Mouse (Mus musculus): ENCODE data around the gene Gm10409.
"Not testable (repeated sequence)": the region's sequence is repeated elsewhere in the genome, so short reads cannot be mapped to it uniquely, and the experiment has no call there.

The Gm10409 gene

GRCm38 (mm10) chr14:3412314-3412713 is at the start of gene Gm10409:
Gm10409 (plus strand) TSS chr14:3412614.
- not testable (repeated sequence) for DNase-seq

- not testable (repeated sequence) for DNase-seq
These were observed 17.6 kb upstream of the Gm10409 start, which contains the start of gene Gm10413 for GRCm38 (mm10) chr14:3394793-3395192. Gm10413 (plus strand) TSS chr14:3395093.

GRCm38 (mm10) chr14:3427803-3428202 is 15.4 kb downstream of the Gm10409 start, which contains the start of gene Gm3005:
Gm3005 (plus strand) TSS chr14:3428103.
- not testable (repeated sequence) for DNase-seq

GRCm38 (mm10) chr14:3449079-3449478 is 36.7 kb downstream of the Gm10409 start, which contains the start of gene Gm10408:
Gm10408 (plus strand) TSS chr14:3449379.
- not testable (repeated sequence) for DNase-seq
